Mouse (Mus musculus) myocyte (in vitro differentiated cells): ENCODE results near the gene Sel1l.

Experiments used
- CEBPB ChIP-seq: IDR thresholded peaks from 2 replicates; pipeline ENCODE4 v1.6.1; 2011; ENCODE audit warnings: mild to moderate bottlenecking, moderate library complexity; ENCODE audit not compliant: poor library complexity, insufficient read depth, severe bottlenecking
- E2F4 ChIP-seq: IDR thresholded peaks from one replicate; pipeline ENCODE4 v1.6.1; 2011; ENCODE audit warnings: mild to moderate bottlenecking, control low read depth, moderate library complexity; ENCODE audit not compliant: insufficient read depth
- MAX ChIP-seq: IDR thresholded peaks from one replicate; pipeline ENCODE4 v1.6.1; 2011; ENCODE audit warnings: low read depth, mild to moderate bottlenecking, control low read depth
- POLR2A ChIP-seq: IDR thresholded peaks from one replicate; pipeline ENCODE4 v1.6.1; 2011; ENCODE audit warnings: low read depth, mild to moderate bottlenecking, control low read depth, moderate library complexity; ENCODE audit not compliant: insufficient read length
- POLR2AphosphoS2 ChIP-seq: IDR thresholded peaks from one replicate; pipeline ENCODE4 v1.6.1; 2011; ENCODE audit warnings: low read depth, control low read depth; ENCODE audit not compliant: insufficient read length
- SRF ChIP-seq: IDR thresholded peaks from one replicate; pipeline ENCODE4 v1.6.1; 2011; ENCODE audit warnings: low read depth; ENCODE audit not compliant: control insufficient read depth, insufficient read length
- TCF3 ChIP-seq: IDR thresholded peaks from one replicate; pipeline ENCODE4 v1.6.1; 2011; ENCODE audit warnings: low read depth, control low read depth; ENCODE audit not compliant: insufficient read length
- USF1 ChIP-seq: IDR thresholded peaks from one replicate; pipeline ENCODE4 v1.6.1; 2011; ENCODE audit warnings: low read depth, mild to moderate bottlenecking, control low read depth, moderate library complexity

DNA sequence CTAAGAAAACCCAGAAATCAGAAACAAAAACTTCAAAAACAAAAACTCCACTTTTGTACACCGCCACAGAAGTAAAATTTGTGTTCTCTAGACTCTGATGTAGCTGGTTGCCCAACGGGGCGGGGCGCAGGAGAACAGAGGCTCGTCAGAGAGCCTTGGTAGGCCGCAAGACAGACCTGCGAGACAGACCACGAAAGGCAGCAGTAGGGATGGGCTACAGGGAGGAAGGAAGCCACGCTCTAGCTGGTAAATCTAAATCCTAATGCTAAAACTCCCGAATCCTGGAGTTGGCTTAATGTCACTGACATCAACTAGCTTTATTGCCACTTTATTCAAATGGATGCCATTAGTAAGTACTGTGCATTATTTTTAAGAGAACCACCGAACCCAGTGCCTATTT is 41.9 kb downstream of the Sel1l start:
- TF ChIP-seq POLR2A (no peak), SRF (no peak), USF1 (no peak), CEBPB (no peak), E2F4 (no peak), MAX (no peak), TCF3 (no peak), POLR2AphosphoS2 (no peak)
